Mouse (Mus musculus): ENCODE results near the gene Sfxn5. TPM values are rescaled to one million over a fixed set of nuclear protein-coding genes. Genes with fewer than 3 reads are reported as not detected.

Gene Sfxn5
- 5.4 TPM for polyA plus RNA-seq (2014; fragmentation: Illumina TruSeq; extraction: RNeasy Lipid Tissue Mini Kit (QIAGEN cat#74804); ENCODE audit: low read depth, low replicate concordance)

GRCm38 (mm10) chr6:85333000-85333669 lies at the start of gene Sfxn5:
Gene Sfxn5 (minus strand): TSS chr6:85333422.

GRCm38 (mm10) chr6:85373951-85374733 lies 40.9 kb upstream of the Sfxn5 start, which contains the start of gene Rab11fip5:
Gene Rab11fip5 (minus strand): TSS chr6:85374634.

GRCm38 (mm10) chr6:85187340-85188211 lies 145.6 kb downstream of the Sfxn5 start, which contains the start of gene Emx1:
Gene Emx1 (plus strand): TSS chr6:85187438.

Other genes with a start within 250 kb of the Sfxn5 start
- 1.1 TPM for gene Spr, start 195.7 kb downstream of the Sfxn5 start, polyA plus RNA-seq (2014; fragmentation: Illumina TruSeq; extraction: RNeasy Lipid Tissue Mini Kit (QIAGEN cat#74804); ENCODE audit: low read depth, low replicate concordance)
- not detected for gene Emx1, start 146.0 kb downstream of the Sfxn5 start, polyA plus RNA-seq (2014; fragmentation: Illumina TruSeq; extraction: RNeasy Lipid Tissue Mini Kit (QIAGEN cat#74804); ENCODE audit: low read depth, low replicate concordance)
- 1.1 TPM for gene Rab11fip5, start 41.2 kb upstream of the Sfxn5 start, polyA plus RNA-seq (2014; fragmentation: Illumina TruSeq; extraction: RNeasy Lipid Tissue Mini Kit (QIAGEN cat#74804); ENCODE audit: low read depth, low replicate concordance)
- not detected for gene Noto, start 90.5 kb upstream of the Sfxn5 start, polyA plus RNA-seq (2014; fragmentation: Illumina TruSeq; extraction: RNeasy Lipid Tissue Mini Kit (QIAGEN cat#74804); ENCODE audit: low read depth, low replicate concordance)
- gene Smyd5, start 98.6 kb upstream of the Sfxn5 start, polyA plus RNA-seq (2014; fragmentation: Illumina TruSeq; extraction: RNeasy Lipid Tissue Mini Kit (QIAGEN cat#74804); ENCODE audit: low read depth, low replicate concordance), result 2.1 TPM
- 99.8 TPM for gene Cct7, start 118.1 kb upstream of the Sfxn5 start, polyA plus RNA-seq (2014; fragmentation: Illumina TruSeq; extraction: RNeasy Lipid Tissue Mini Kit (QIAGEN cat#74804); ENCODE audit: low read depth, low replicate concordance)
- 4.5 TPM for gene Pradc1, start 118.5 kb upstream of the Sfxn5 start, polyA plus RNA-seq (2014; fragmentation: Illumina TruSeq; extraction: RNeasy Lipid Tissue Mini Kit (QIAGEN cat#74804); ENCODE audit: low read depth, low replicate concordance)
- gene Fbxo41, start 169.6 kb upstream of the Sfxn5 start, polyA plus RNA-seq (2014; fragmentation: Illumina TruSeq; extraction: RNeasy Lipid Tissue Mini Kit (QIAGEN cat#74804); ENCODE audit: low read depth, low replicate concordance), result not detected
- not detected for gene Egr4, start 180.2 kb upstream of the Sfxn5 start, polyA plus RNA-seq (2014; fragmentation: Illumina TruSeq; extraction: RNeasy Lipid Tissue Mini Kit (QIAGEN cat#74804); ENCODE audit: low read depth, low replicate concordance)